Mouse (Mus musculus): ENCODE data around the gene Rgs6.

DNA sequence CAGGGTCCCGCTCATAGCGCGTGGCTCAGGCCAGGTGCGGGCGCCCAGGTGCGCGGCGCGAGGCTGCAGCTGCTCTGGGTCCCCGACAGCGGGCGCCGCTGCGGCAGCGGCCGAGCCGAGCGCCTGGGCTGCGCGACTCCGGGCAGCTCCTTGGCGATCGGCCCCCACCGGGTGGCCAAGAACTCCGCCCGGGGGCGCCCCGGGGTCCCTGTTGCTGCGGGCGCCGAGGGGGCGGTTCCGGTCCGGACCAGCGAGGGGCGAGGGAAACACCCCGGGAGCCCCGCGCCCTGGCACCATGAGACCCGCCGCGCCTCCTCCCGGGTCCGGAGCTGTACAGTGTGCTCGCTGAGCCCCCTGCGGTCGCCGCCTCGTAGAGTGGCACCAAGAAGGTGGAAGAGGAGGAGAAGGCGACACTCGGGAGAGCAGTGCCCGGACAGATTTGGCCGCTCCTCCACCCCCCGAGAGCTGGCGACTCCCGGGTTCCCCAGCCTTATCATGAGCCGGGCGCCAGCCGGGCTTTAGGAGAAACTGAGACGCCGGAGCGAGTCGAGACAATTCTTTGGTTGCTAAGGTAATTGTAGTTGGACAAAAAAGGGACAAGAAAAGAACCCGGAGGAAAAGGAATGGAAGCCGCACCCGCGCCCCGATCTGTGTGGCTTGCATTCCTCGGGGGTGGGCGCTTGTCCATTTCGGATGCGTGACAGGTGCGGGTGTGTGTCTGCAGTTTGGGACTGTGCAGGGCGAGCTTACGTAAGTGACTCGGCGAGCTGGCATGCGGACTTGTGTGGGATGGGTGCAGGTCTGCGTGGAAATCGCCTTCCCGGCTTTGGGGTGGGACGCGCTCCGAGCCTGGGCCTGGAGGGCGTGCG lies 29.0 kb downstream of the Rgs6 start:
- TF ChIP-seq CHD2 (IDR thresholded peaks at IDR 0.05; ENCODE audit: low read length) (no peak), MAFK (IDR thresholded peaks at IDR 0.05; ENCODE audit: insufficient replicate concordance, low read length) (no peak), CTCF (conservative IDR thresholded peaks at IDR 0.05 in 1 of 2, IDR thresholded peaks at IDR 0.05 in 1 of 2; ENCODE audit: low read depth in 2 of 2, low read length in 2 of 2) (no peak), TBP (conservative IDR thresholded peaks at IDR 0.05; ENCODE audit: low read depth, low read length) (no peak), POLR2A (IDR thresholded peaks at IDR 0.05; ENCODE audit: low read depth, low read length) (no peak), KAT2A (IDR thresholded peaks at IDR 0.05; ENCODE audit: insufficient replicate concordance, low read length) (no peak), EP300 (IDR thresholded peaks at IDR 0.05; ENCODE audit: low read length) (no peak), ZKSCAN1 (IDR thresholded peaks at IDR 0.05; ENCODE audit: borderline replicate concordance, low read depth, low read length) (no peak), MYC (IDR thresholded peaks at IDR 0.05; ENCODE audit: low read depth, low read length) (no peak), POLR2AphosphoS2 (IDR thresholded peaks at IDR 0.05; ENCODE audit: low read depth, low read length) (no peak), MEF2A (IDR thresholded peaks at IDR 0.05; ENCODE audit: borderline replicate concordance, low read depth, low read length) (no peak), JUND (conservative IDR thresholded peaks at IDR 0.05; ENCODE audit: low read depth, low read length) (no peak)
